Mouse (Mus musculus) erythroblast, embryonic 14.5 days (primary cell): ENCODE measurements around the gene Clic4. TPM values are rescaled to one million over a fixed set of nuclear protein-coding genes. Genes with fewer than 3 reads are reported as not detected.

Experiments
- H3K27me3 ChIP-seq: 2 replicates; pipeline ENCODE4 v1.6.1; 2012; ENCODE audit warnings: inconsistent platforms; ENCODE audit not compliant: control insufficient read depth
- H3K36me3 ChIP-seq: 2 replicates; pipeline ENCODE4 v1.6.1; 2012; ENCODE audit warnings: mild to moderate bottlenecking, inconsistent platforms; ENCODE audit not compliant: control insufficient read depth
- H3K4me1 ChIP-seq: 2 replicates; pipeline ENCODE4 v1.6.1; 2012; ENCODE audit warnings: inconsistent platforms; ENCODE audit not compliant: control insufficient read depth
- H3K4me3 ChIP-seq: replicated peaks from 2 replicates; pipeline ENCODE3; 2012; ENCODE audit warnings: moderate library complexity, mild to moderate bottlenecking, inconsistent platforms
- H3K9me3 ChIP-seq: 2 replicates; pipeline ENCODE4 v1.6.1; 2012; ENCODE audit warnings: low read length, inconsistent platforms, mixed read lengths; ENCODE audit not compliant: control insufficient read depth
- GATA1 ChIP-seq: IDR thresholded peaks from 2 replicates; pipeline ENCODE4 v1.6.1; 2012; ENCODE audit warnings: low read length, inconsistent platforms, mixed read lengths
- TAL1 ChIP-seq: IDR thresholded peaks from 3 replicates; pipeline ENCODE4 v1.6.1; 2012; ENCODE audit warnings: low read length, inconsistent platforms, mixed read lengths
- polyA plus RNA-seq: library from polyadenylated mRNA; stranded (reverse); fragments of >175 nt; gene quantifications from 2 replicates; pipeline ENCODE4 v1.2.3, GENCODE M21; 2012

The Clic4 gene
- polyA plus RNA-seq, 1 experiment = 3.8 TPM

- Histone ChIP-seq H3K9me3 (no peaks in the 10 kb centered on the region), H3K27me3 (no peaks in the 10 kb centered on the region), H3K4me3 (peak overlapping the region; percentile 78), H3K36me3 (peaks cover 49% of the 10 kb centered on the region), H3K4me1 (peaks cover 77% of the 10 kb centered on the region)
- TF ChIP-seq TAL1 (no peak), GATA1 (no peak)
These were observed 1.2 kb downstream of the Clic4 start for GRCm38 (mm10) chr4:135271419-135271828.

GRCm38 (mm10) chr4:135270476-135270875, 2.1 kb downstream of the Clic4 start:
- Histone ChIP-seq H3K9me3 (no peaks in the 10 kb centered on the region), H3K27me3 (no peaks in the 10 kb centered on the region), H3K36me3 (peaks cover 59% of the 10 kb centered on the region), H3K4me1 (peaks cover 79% of the 10 kb centered on the region), H3K4me3 (peak overlapping the region; percentile 78)
- TF ChIP-seq TAL1 (no peak), GATA1 (no peak)

- Histone ChIP-seq H3K4me1 (peaks cover 77% of the 10 kb centered on the region), H3K36me3 (peaks cover 65% of the 10 kb centered on the region), H3K9me3 (no peaks in the 10 kb centered on the region), H3K27me3 (no peaks in the 10 kb centered on the region), H3K4me3 (peak overlapping the region; percentile 78)
- no peak for TF ChIP-seq TAL1
- no peak for TF ChIP-seq GATA1
These were observed 2.8 kb downstream of the Clic4 start for GRCm38 (mm10) chr4:135269656-135270341.

- Histone ChIP-seq H3K4me3 (no peak overlapping the region), H3K9me3 (no peaks in the 10 kb centered on the region), H3K4me1 (peaks cover 78% of the 10 kb centered on the region), H3K36me3 (peaks cover 86% of the 10 kb centered on the region), H3K27me3 (no peaks in the 10 kb centered on the region)
- TF ChIP-seq TAL1 (no peak), GATA1 (no peak)
These were observed 5.1 kb downstream of the Clic4 start for GRCm38 (mm10) chr4:135267521-135267920.

GRCm38 (mm10) chr4:135266987-135267386, 5.6 kb downstream of the Clic4 start:
- Histone ChIP-seq H3K27me3 (no peaks in the 10 kb centered on the region), H3K36me3 (peaks cover 91% of the 10 kb centered on the region), H3K4me1 (peaks cover 83% of the 10 kb centered on the region), H3K9me3 (no peaks in the 10 kb centered on the region), H3K4me3 (no peak overlapping the region)
- TF ChIP-seq TAL1 = no peak
- no peak for TF ChIP-seq GATA1

GRCm38 (mm10) chr4:135260434-135260833, 12.2 kb downstream of the Clic4 start:
- no peak for TF ChIP-seq TAL1
- no peak for TF ChIP-seq GATA1
- no peaks in the 10 kb centered on the region for H3K27me3 ChIP-seq
- peaks cover 84% of the 10 kb centered on the region for H3K36me3 ChIP-seq
- H3K9me3 ChIP-seq = no peaks in the 10 kb centered on the region
- peaks cover 72% of the 10 kb centered on the region for H3K4me1 ChIP-seq
- H3K4me3 ChIP-seq = no peak overlapping the region

- no peaks in the 10 kb centered on the region for H3K27me3 ChIP-seq
- H3K4me1 ChIP-seq = peaks cover 75% of the 10 kb centered on the region
- no peaks in the 10 kb centered on the region for H3K9me3 ChIP-seq
- no peak overlapping the region for H3K4me3 ChIP-seq
- TF ChIP-seq TAL1 (no peak), GATA1 (no peak)
- peaks cover 87% of the 10 kb centered on the region for H3K36me3 ChIP-seq
These were observed 14.1 kb downstream of the Clic4 start for GRCm38 (mm10) chr4:135258521-135258920.

GRCm38 (mm10) chr4:135257881-135258476, 14.6 kb downstream of the Clic4 start:
- Histone ChIP-seq H3K4me1 (peaks cover 74% of the 10 kb centered on the region), H3K4me3 (no peak overlapping the region), H3K27me3 (no peaks in the 10 kb centered on the region), H3K9me3 (no peaks in the 10 kb centered on the region), H3K36me3 (peaks cover 87% of the 10 kb centered on the region)
- no peak for TF ChIP-seq TAL1
- TF ChIP-seq GATA1 = no peak

- H3K27me3 ChIP-seq = no peaks in the 10 kb centered on the region
- no peak overlapping the region for H3K4me3 ChIP-seq
- no peaks in the 10 kb centered on the region for H3K9me3 ChIP-seq
- peaks cover 84% of the 10 kb centered on the region for H3K36me3 ChIP-seq
- no peak for TF ChIP-seq GATA1
- no peak for TF ChIP-seq TAL1
- H3K4me1 ChIP-seq = peaks cover 68% of the 10 kb centered on the region
These were observed 15.8 kb downstream of the Clic4 start for GRCm38 (mm10) chr4:135256536-135257450.
